Mouse (Mus musculus) stomach, embryonic 14.5 days (tissue): ENCODE results near the gene 2610042L04Rik. TPM values are rescaled to one million over a fixed set of nuclear protein-coding genes. Genes with fewer than 3 reads are reported as not detected.
"Not testable (repeated sequence)": the region's sequence is repeated elsewhere in the genome, so short reads cannot be mapped to it uniquely, and the experiment has no call there.

Experiments used
- ATAC-seq: fragments of 200-750 bp; cut with Nextera tagmentation; 2 replicates; pipeline ENCODE4 v1.8.0; 2017; ENCODE audit warnings: low read depth, moderate TSS enrichment; ENCODE audit not compliant: insufficient number of reproducible peaks, insufficient read depth, low FRiP score
- H3K27ac ChIP-seq: fragments of 300-500 bp; sonication (generic); 2 replicates; pipeline ENCODE4 v1.5.1; 2014; ENCODE audit warnings: mild to moderate bottlenecking, low read length, moderate library complexity, mixed read lengths
- H3K27me3 ChIP-seq: fragments of 300-500 bp; sonication (generic); 2 replicates; pipeline ENCODE4 v1.6.1; 2014; ENCODE audit warnings: low read length, control low read depth, mixed read lengths; ENCODE audit not compliant: control insufficient read depth, insufficient read depth
- H3K36me3 ChIP-seq: fragments of 300-500 bp; sonication (generic); 2 replicates; pipeline ENCODE4 v1.6.1; 2014; ENCODE audit warnings: mild to moderate bottlenecking, control low read depth, low read length, moderate library complexity, mixed read lengths; ENCODE audit not compliant: control insufficient read depth, insufficient read depth
- H3K4me1 ChIP-seq: fragments of 300-500 bp; sonication (generic); 2 replicates; pipeline ENCODE4 v1.6.1; 2014; ENCODE audit warnings: low read length, control low read depth, mixed read lengths; ENCODE audit not compliant: control insufficient read depth, insufficient read depth
- H3K4me2 ChIP-seq: fragments of 300-500 bp; sonication (generic); replicated peaks from 2 replicates; pipeline ENCODE4 v1.6.1; 2014; ENCODE audit warnings: low read depth, low read length, control low read depth
- H3K4me3 ChIP-seq: fragments of 300-500 bp; sonication (generic); 2 replicates; pipeline ENCODE4 v1.5.1; 2014; ENCODE audit warnings: low read depth, low read length, control low read depth
- H3K9ac ChIP-seq: fragments of 300-500 bp; sonication (generic); replicated peaks from 2 replicates; pipeline ENCODE4 v1.6.1; 2014; ENCODE audit warnings: low read depth, mild to moderate bottlenecking, control low read depth, low read length, moderate library complexity, mixed read lengths
- H3K9me3 ChIP-seq: fragments of 300-500 bp; sonication (generic); 2 replicates; pipeline ENCODE4 v1.6.1; 2016; ENCODE audit warnings: low read depth, low read length, control low read depth; ENCODE audit not compliant: control insufficient read depth
- WGBS: fragments of 180-500 bp; shearing (Covaris S2); extraction: QIAGEN DNeasy Blood & Tissue Kit; methylation state at CpG from one replicate; pipeline ENCODE4 v1.1.7; 2014; 5-methylcytosine and 5-hydroxymethylcytosine counted together
- polyA plus RNA-seq: library from polyadenylated mRNA; unstranded; fragments of >200 nt; fragmentation: Nextera tagmentation; extraction: Ambion mirVana; gene quantifications from 2 replicates; pipeline ENCODE4 v1.2.1, GENCODE M21; 2014

Gene 2610042L04Rik
- polyA plus RNA-seq, 1 experiment from 2014 or later, result 0.35 TPM

GRCm38 (mm10) chr14:4398624-4399023 is 64.1 kb downstream of the 2610042L04Rik start:
- H3K36me3 ChIP-seq, H3K9ac ChIP-seq, H3K4me3 ChIP-seq, H3K27me3 ChIP-seq, H3K4me2 ChIP-seq, H3K9me3 ChIP-seq, H3K4me1 ChIP-seq, ATAC-seq, H3K27ac ChIP-seq: not testable (repeated sequence)

GRCm38 (mm10) chr14:4400115-4400789 is 65.7 kb downstream of the 2610042L04Rik start:
- not testable (repeated sequence) for H3K27me3 ChIP-seq, ATAC-seq, H3K4me2 ChIP-seq, H3K4me1 ChIP-seq, H3K27ac ChIP-seq, H3K4me3 ChIP-seq, H3K36me3 ChIP-seq, H3K9me3 ChIP-seq, H3K9ac ChIP-seq
- WGBS, result 80% methylated on average over 4 of the region's 5 CpGs

- H3K9ac ChIP-seq, ATAC-seq, H3K9me3 ChIP-seq, H3K4me3 ChIP-seq, H3K27ac ChIP-seq, H3K36me3 ChIP-seq, H3K4me1 ChIP-seq, H3K27me3 ChIP-seq, H3K4me2 ChIP-seq: not testable (repeated sequence)
- 75% methylated on average over 4 of the region's 5 CpGs for WGBS
These were observed 66.7 kb downstream of the 2610042L04Rik start for GRCm38 (mm10) chr14:4401245-4401644.

- not testable (repeated sequence) for H3K27me3 ChIP-seq, H3K4me2 ChIP-seq, ATAC-seq, H3K4me1 ChIP-seq, H3K36me3 ChIP-seq, H3K9me3 ChIP-seq, H3K4me3 ChIP-seq, H3K9ac ChIP-seq, H3K27ac ChIP-seq
These were observed 69.3 kb downstream of the 2610042L04Rik start for GRCm38 (mm10) chr14:4403840-4404239.

Other genes starting within 250 kb of the 2610042L04Rik start
- 0.45 and 1.4 TPM in 2 replicates for gene Gm8108, start 224.2 kb upstream of the 2610042L04Rik start, polyA plus RNA-seq
- gene Gm3127, start 169.7 kb upstream of the 2610042L04Rik start, polyA plus RNA-seq, result not detected in 2 replicates
- 0.21 and 0.35 TPM in 2 replicates for gene Gm2974, start 152.2 kb upstream of the 2610042L04Rik start, polyA plus RNA-seq
- gene Gm3138, start 85.1 kb upstream of the 2610042L04Rik start, polyA plus RNA-seq, result not detected in 2 replicates
- not detected in 2 replicates for gene Gm3149, start 17.5 kb upstream of the 2610042L04Rik start, polyA plus RNA-seq
- gene Gm3159, start 62.8 kb downstream of the 2610042L04Rik start, polyA plus RNA-seq, result not detected in 2 replicates
- 0.22 and 0.30 TPM in 2 replicates for gene Gm3164, start 80.7 kb downstream of the 2610042L04Rik start, polyA plus RNA-seq
- gene Gm3173, start 96.2 kb downstream of the 2610042L04Rik start, polyA plus RNA-seq, result not detected in 2 replicates
- not detected in 2 replicates for gene Gm3182, start 147.0 kb downstream of the 2610042L04Rik start, polyA plus RNA-seq
- not detected in 2 replicates for gene Gm3047, start 220.6 kb downstream of the 2610042L04Rik start, polyA plus RNA-seq